Mouse (Mus musculus): ENCODE measurements around the gene Tpbg.
"Not testable (repeated sequence)": the region's sequence is repeated elsewhere in the genome, so short reads cannot be mapped to it uniquely, and the experiment has no call there.

The Tpbg gene

DNA sequence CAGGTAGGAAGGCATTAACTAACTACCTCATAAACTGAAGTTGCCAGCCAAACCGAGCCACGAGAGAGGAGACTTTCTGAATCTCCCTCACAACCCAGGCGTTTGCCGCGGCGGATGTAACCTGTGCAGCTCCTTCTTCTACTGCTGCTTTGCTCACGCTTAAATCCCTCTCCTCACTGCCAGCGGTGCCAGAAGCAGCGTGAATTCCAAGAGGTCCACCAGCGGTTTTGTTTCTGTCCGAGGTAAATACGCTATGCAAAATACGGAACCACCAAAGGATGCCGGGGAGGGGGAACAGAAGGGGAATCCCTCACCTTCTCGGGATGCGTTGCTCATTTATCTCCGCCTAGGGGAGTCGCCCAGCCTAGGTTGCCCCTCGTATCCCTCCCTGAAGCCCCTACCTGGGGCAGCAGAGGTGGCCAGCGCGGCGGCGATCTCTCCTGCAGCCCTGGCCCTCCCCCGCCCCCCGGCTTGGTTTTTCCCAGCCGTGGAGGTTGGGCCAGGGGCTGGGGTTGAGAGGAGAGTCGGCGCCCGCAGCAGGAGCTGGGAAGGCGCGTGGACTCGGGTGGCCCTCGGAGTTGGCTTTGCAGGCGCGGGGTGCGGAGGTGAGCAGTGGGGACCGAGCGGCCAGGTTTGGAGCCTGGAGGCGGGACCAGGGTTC, at the start of gene Tpbg:
Tpbg (plus strand) TSS at position 30 of the 661 bp plus-strand sequence.
- CTCF ChIA-PET, result no interaction called here

DNA sequence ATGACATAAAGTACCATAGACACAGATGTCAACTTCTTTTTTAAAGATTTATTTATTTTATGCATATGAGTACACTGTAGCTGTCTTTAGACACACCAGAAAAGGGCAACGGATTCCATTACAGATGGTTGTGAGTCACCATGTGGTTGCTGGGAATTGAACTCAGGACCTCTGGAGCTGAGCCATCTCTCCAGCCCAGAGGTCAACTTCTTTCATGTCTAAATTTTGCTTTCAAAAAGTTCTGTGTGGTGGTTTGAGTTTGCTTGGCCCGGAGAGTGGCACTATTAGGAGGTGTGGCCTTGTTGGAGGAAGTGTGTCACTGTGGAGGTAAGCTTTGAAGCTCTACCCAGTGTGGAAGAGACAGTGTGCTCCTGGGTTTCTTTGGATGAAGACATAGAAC, 40.2 kb upstream of the Tpbg start:
- CTCF ChIA-PET, result not testable (repeated sequence)

DNA sequence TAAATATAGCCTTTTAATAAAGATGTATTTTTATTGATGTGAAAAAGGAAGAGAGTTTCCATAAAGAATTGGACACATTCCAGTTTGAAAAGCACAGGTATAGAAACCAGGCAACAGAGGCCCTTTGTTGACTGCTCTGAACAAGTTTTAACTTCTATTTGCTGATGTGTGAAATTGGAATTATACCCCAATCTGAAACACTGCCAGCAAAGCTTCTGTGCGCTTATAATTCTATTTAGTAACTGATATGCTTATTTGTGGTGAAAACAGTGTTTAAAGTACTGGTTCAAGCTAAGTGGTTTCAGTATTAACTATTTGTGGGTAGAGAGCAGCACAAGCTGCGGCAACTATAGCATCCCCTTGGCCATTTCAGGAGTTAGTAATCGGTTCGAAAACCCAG, 39.6 kb upstream of the Tpbg start:
- CTCF ChIA-PET, result no interaction called here

DNA sequence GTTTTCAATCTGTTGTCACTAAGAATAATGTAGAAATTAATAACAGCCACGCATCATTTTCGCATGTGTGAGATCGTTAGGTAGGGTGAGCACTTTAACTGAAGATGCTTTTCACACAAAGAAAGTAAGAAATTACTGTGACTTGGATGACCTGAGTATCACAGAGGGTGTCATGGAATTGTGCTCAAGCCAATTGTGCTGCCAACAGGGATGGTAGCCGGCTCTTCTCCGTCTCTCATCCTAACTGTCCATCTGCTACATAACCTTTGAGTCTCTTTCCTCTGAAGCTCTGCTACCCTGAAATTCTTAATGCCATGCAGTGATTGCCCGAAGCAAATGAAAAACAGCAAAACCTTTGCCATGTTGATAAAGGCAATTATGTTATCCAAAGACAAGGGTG, 35.8 kb upstream of the Tpbg start:
- CTCF ChIA-PET, result no interaction called here

DNA sequence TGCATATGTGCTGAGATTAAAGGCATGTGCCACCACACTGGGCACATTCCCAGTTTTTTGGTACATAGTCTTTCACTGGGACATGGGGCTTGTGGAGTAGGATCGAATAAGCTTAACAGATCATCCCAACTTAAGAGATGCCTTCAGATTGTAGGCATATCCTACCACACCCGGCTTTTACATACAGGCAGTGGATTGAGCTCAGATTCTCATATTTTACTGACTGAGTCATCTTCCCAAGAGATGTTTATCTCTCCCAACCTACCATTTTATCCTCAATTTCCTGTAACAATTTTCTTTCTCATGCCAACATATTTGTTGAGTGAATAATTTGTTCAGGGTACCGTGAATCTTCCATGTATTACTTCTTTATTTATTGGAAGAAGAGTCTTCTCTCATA, 32.9 kb upstream of the Tpbg start:
- CTCF ChIA-PET, result no interaction called here

DNA sequence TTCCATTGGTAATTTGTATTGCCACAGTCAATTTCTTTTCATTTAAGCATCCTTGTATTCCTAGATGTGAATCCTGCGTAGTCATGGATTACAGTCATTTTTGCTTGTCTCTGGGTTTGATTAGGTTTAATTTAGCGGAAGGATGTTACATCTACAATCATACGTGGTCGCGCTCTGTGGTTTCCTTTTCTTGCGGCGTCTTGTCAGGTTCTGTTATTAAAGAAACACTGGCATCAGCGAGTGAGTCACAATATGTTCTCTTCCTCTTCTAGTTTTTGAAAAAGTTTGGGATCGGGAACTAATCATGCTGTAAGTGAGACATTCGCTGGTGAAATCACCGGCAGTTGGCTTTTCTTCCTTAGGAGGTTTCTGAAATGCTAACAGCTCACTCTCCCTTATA, 21.4 kb upstream of the Tpbg start:
- CTCF ChIA-PET, result no interaction called here

DNA sequence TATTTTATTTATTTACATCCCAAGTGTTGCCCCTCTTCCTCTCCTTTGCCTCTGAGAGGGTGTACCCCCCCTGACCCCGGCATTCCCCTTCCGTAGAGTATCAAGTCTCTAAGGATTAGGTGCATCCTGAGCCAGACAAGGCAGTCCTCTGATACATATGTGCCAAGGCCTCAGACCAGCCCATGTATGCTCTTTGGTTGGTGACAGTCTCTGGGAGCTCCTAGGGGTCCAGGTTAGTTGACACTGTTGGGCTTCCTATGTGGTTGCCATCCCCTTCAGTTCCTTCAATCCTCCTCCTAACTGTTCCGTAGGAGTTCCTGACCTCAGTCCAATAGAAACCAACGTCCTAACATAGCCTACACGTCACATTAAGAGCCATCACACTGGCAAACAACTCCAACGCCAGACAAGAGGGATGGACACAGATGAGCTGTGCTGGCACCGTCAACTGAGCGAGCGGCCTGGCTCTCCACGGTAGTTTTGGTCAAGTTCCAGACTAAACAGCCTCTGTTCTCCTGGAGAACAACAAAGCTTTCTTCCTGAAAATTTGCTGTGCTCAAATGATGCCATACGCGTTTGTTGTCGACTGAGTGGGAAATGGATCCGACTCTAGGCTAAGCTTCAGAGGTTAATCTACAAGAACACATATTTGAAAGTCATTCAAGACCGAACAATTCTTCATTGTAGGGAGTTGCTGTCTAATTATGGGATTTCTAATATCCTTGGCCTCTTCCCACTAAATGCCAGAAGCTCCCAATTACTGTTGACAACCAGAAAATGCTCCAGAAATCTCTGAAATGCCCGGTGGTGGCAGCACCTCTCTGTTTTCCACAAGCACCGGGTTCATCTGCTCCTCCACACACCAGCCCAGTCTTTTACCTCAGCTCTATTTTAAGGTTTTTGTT, 6.4 kb upstream of the Tpbg start:
- CTCF ChIA-PET, result no interaction called here

DNA sequence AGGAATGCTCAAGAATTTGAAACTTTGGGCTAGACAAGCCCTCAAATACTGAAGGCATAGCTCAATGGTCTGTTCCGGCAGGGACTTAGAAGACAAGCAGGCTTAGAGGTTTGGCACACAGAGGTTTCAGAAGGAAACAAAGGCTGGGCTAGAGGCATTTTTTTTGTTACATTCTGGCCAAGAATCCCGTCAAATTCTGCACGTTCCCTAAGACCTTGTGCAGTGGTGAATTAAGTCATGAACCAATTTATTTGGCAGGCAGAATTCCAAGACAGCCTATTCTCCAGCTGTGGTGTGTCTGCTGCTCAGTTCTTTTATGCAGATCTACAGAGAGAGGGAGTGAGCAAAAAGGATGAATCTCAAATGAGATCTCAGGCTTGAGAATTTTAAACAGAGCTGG, 2.6 kb upstream of the Tpbg start:
- CTCF ChIA-PET, result no interaction called here

DNA sequence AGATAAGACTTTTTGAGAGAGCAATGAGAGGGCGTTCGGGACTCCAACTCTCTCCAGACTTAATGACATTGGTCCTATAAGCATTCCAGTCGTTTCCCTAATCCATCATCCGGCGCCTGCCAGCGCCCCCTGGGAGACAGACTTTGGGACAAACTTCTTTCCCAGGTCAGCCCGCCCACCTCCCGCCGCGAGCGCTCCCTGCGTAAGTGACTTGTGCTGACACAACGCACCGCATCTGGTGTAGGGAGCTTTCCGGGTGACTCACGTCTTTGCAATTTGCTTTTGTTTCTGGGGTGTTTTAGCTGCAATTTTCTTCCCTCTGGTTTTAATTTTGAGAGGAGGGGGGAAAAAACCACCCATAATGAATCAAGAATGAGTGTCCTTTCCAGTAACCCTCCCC, 289 bp upstream of the Tpbg start:
- CTCF ChIA-PET, result no interaction called here

DNA sequence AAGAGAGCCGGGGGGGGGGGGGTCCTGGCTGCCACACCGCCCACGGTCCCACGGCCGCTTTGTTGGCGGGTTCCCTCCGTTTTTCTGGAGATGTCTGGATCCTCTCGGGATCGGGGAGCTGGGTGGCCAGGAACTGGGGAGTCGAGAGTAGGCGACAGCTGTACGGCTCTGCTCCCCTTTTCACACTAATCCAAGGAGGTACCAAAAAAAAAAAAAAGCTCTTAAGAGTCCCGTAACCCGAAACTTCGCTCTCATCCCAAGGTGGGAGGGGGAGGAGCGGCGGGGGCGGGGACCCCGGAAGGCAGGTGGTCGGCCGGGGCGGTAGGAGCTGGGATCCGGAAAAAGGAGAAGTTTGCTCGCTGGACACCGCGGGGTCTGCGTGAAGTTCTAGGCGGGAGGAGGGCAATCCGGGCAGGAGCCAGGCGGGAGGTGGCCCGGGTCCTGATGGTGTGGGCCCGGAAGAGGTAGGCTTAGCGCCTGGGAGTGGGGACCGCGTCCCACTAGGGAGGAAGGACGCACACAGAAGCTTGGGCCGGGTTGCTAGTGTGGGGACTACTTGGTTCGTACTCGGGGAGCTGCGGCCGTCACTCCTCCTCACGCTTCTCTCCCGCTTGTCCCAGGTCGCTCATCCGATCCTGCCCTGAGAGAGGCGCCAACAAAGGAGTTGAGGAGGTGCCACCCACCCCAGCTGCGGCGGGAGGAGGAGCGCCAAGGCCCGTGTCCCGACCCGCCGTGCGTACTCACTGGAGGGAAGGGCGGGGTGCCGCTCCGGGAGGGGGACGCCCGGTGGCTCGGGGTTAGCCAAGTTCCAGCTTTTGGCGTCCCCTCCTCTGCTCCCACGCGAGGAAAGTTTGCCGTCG, 1.1 kb downstream of the Tpbg start:
- CTCF ChIA-PET, result no interaction called here

DNA sequence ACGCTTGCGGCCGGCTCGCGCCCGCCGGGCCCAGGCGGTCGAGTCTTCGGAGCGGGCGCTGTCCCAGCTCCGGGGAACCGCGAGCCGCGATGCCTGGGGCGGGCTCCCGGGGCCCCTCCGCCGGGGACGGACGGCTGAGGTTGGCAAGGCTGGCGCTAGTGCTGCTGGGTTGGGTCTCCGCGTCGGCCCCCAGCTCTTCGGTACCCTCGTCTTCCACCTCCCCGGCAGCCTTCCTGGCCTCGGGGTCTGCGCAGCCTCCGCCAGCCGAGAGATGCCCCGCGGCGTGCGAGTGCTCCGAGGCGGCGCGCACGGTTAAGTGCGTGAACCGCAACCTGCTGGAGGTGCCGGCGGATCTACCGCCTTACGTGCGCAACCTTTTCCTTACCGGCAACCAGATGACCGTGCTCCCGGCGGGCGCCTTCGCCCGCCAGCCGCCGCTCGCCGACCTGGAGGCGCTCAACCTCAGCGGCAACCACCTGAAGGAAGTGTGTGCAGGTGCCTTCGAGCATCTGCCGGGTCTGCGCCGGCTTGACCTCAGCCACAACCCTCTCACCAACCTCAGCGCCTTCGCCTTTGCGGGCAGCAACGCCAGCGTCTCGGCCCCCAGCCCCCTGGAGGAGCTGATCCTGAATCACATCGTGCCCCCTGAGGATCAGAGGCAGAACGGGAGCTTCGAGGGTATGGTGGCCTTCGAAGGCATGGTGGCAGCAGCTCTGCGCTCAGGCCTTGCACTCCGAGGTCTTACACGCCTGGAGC, 1.9 kb downstream of the Tpbg start:
- CTCF ChIA-PET, result no interaction called here

DNA sequence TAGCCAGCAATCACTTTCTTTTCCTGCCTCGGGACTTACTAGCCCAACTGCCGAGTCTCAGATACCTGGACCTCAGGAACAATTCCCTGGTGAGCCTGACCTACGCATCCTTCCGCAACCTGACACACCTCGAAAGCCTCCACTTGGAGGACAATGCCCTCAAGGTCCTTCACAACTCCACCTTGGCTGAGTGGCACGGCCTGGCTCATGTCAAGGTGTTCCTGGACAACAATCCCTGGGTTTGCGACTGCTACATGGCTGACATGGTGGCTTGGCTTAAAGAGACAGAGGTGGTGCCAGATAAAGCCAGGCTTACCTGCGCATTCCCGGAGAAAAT, 2.4 kb downstream of the Tpbg start:
- CTCF ChIA-PET, result no interaction called here

DNA sequence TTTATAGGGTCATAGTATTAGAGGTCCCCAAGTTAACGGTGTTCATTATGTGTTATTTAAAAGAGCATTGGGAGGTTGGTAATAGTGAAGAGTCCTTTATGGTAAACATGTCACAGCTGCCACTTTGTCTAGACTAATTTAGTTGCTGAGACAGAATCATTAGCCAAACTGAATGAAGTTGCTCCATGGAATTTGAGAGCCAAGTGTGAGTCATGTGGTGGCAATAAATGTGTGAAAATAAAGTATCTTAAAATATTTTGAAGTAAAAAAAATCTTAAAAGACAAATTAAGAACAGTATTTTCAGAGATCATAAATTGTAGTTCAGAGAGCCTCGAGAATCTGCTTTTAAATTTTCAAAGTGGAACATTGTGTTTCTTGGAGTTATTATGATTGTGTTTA, 4.0 kb downstream of the Tpbg start:
- CTCF ChIA-PET, result no interaction called here

DNA sequence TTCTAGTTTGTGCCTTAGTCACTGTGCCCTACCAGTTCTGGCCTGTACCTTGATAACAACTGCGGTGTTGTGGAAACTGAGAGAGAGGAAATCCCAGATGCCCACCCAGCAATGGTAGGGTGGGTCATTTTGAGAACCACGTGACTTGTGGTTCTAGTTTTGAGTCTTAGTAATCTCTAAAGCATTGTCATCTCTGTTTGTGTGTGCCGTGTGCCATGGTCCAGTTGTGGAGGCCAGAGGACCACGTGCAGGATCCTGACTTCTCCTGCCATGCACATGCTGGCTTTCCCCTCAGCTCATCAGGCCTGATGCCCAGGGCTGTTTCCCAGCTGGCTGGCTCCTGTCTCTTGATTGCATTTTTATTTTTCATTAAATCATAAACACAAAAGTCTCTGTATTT, 12.6 kb downstream of the Tpbg start:
- CTCF ChIA-PET, result no interaction called here

DNA sequence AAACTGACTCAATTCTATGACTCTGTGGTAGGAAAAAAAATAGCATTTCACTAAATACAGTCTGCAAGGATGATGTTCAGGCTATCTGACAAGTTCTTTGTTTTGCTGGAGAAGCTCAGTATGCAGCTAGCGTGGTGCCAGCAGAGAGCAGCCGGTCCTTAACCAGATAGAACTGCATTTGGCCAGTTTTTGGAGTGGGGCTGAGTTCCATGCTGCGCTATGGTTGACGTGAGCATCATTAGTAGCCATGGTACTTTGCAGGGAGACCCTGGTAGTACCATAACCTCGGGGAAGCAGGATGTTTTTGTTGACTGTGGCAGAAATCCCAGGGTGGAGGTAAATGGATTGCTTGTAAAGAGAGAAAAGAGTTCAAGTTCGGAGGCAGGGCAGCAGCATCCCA, 14.3 kb downstream of the Tpbg start:
- CTCF ChIA-PET, result no interaction called here

DNA sequence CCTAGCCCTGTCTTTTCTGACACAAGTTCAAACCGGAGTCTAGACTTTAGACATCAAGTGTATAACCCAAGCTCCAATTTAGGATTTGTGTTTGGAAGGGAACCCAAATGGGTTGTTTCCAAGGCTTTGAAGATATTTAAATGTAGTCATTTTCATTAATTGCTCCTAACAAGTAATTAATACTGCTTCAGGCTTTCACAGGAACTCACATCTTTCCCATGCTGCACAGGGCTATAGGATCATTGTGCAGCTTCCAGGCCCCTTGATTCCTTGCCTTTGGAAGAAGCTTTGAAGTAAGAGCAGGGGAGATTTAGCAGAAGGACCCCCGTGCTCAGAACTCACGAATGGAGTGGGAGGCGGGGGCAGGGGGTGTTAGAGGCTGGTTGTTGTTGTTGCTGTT, 18.9 kb downstream of the Tpbg start:
- CTCF ChIA-PET, result no interaction called here

DNA sequence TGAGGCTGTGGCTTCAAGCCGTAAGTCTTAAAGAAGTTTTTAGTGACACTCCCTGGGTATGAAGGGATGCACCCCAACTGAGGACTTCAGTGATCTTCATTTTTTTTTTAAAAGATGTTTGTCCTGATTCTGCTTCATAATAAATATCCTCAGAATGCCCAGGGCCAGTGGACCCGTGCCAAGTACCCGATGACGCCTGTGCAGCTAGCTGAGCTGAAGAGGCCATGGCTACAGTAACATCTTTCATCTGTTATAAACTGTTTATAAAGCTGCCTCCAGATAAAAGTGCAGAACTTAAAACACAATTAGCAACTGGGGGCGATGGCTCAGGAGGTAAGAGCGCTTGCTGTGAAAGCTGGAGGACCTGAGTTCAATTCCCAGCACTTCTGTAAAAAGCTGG, 20.4 kb downstream of the Tpbg start:
- CTCF ChIA-PET, result interaction anchor here (0.7 kb wide), 1 partner anchor 22 kb away, joined by 9 read pairs; no protein-coding TSS in a partner anchor

DNA sequence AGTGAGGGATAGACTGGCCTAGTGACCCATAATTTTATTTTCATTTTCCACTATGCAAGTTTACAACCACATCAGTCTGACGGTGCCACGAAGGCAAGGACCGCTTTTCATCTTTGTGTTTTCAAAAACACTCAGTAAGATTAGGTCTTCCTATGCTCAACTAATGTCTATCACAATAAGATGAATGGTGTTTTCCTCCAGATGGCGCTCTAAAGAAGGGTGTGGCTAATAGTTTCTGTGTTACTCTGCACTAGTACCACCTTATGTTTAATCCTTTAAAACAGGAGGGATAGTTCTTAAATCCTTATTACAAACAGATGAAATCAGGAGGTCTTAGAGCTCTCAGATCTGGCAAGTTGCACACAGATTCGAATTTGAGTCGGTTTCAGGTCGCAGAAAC, 30.7 kb downstream of the Tpbg start:
- CTCF ChIA-PET, result no interaction called here

DNA sequence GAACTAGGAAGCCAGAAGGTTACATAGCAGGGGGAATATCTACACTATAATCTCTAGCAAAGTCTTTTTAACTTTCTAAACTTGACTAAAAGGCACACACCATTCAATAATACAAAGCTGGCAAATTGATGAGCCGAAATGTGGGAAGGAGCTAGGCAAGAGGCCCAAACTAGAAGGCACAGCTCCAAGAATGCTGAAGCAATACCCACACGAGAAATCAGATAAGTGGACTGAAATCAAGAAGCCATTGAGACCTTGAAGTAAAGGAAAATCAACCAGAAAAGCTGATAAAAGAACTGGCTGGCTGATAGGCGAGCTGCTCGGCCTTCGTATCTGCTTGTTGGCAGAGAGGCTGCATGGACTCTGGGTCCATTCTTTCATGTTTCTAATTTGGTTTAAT, 51.5 kb downstream of the Tpbg start:
- CTCF ChIA-PET, result no interaction called here
